9 mouse cellular contexts compared by ENCODE assay signal in the genomic region with DNA sequence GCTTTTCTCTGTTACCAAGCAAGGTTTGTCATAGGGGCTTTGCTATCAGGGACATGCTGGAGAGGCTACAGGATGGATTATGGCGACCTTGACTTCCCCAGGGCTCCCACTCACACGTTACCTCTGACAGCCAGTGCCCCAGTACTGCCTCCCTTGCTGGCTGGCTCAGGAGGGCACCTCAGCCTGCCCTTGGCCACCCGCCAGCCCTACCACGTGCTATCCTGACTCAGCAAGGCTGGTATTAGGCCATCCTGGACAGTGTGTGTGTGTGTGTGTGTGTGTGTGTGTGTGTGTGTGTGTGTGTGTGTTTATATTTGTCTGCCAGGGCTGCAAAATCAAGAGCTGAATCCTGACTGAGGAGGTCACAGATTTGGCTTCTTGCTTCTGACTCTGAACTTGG. TPM values are rescaled to one million over a fixed set of nuclear protein-coding genes. Genes with fewer than 3 reads are reported as not detected.
DNase-seq lines count a peak whose midpoint lies in the region; ATAC-seq and TF ChIP-seq lines count a peak whose summit lies in the region.
"Had no signal": no experiment of that assay in that cellular context is flagged by ENCODE, and none has a peak within 500 bp of the region (broad histone marks: within the 10 kb centered on the region; RNA-seq: fewer than 3 reads in every experiment).

No protein-coding gene starts in this region.

- peak; percentile 79 to 86 for DNase-seq in heart, adult 18-20 months
- DNase-seq in heart, postnatal 25 days (ENCODE audit: low spot score): no peak
- peak; percentile 31 for DNase-seq in brain, embryonic 14.5 days (ENCODE audit: low read depth)
- DNase-seq in kidney, adult 18-20 months: peak; percentile 94
- DNase-seq in lung, postnatal 4 days: peak; percentile 84 to 90
- no peak for DNase-seq in T-cell, adult 2 months (ENCODE audit: low spot score)

- no peak overlapping the region for H3K9ac ChIP-seq in midbrain, embryonic 13.5 days (replicated peaks)
- no peak overlapping the region for H3K9ac ChIP-seq in forebrain, embryonic 16.5 days (replicated peaks; ENCODE audit: low read depth, low read length)

- H3K9me3 ChIP-seq in midbrain, embryonic 13.5 days: no peaks in the 10 kb centered on the region
- no peaks in the 10 kb centered on the region for H3K9me3 ChIP-seq in forebrain, embryonic 16.5 days (ENCODE audit: control insufficient read depth, low read length)

- no peaks in the 10 kb centered on the region for H3K4me1 ChIP-seq in midbrain, embryonic 13.5 days (replicated peaks)
- H3K4me1 ChIP-seq in forebrain, embryonic 16.5 days (replicated peaks; ENCODE audit: control insufficient read depth, insufficient read depth, low read length): no peaks in the 10 kb centered on the region

- H3K27ac ChIP-seq in midbrain, embryonic 13.5 days: no peak overlapping the region
- no peak overlapping the region for H3K27ac ChIP-seq in forebrain, embryonic 16.5 days (ENCODE audit: low read length)

- no peak overlapping the region for H3K4me2 ChIP-seq in midbrain, embryonic 13.5 days (replicated peaks)
- H3K4me2 ChIP-seq in forebrain, embryonic 16.5 days (ENCODE audit: low read length): no peak overlapping the region

- WGBS in midbrain, embryonic 13.5 days: 52% methylated on average over 4 of the region's 4 CpGs
- 38% methylated on average over 4 of the region's 4 CpGs for WGBS in forebrain, embryonic 16.5 days

- TF ChIP-seq POLR2A in brain, embryonic 14.5 days (IDR thresholded peaks at IDR 0.05; ENCODE audit: borderline replicate concordance, extremely low read depth, insufficient read depth, insufficient read length, poor library complexity, severe bottlenecking): no peak

- no peaks in the 10 kb centered on the region for H3K27me3 ChIP-seq in midbrain, embryonic 13.5 days
- no peaks in the 10 kb centered on the region for H3K27me3 ChIP-seq in forebrain, embryonic 16.5 days (replicated peaks; ENCODE audit: control insufficient read depth, insufficient read depth, low read length)

- TF ChIP-seq CTCF in brain, embryonic 14.5 days (IDR thresholded peaks at IDR 0.05; ENCODE audit: borderline replicate concordance, extremely low read depth, insufficient read depth, insufficient read length): no peak

- H3K4me3 ChIP-seq in midbrain, embryonic 13.5 days (replicated peaks): no peak overlapping the region
- no peak overlapping the region for H3K4me3 ChIP-seq in forebrain, embryonic 16.5 days (replicated peaks; ENCODE audit: low read length)

- ATAC-seq in midbrain, embryonic 13.5 days: no peak
- ATAC-seq in forebrain, embryonic 16.5 days: no peak

- no peaks in the 10 kb centered on the region for H3K36me3 ChIP-seq in midbrain, embryonic 13.5 days
- no peaks in the 10 kb centered on the region for H3K36me3 ChIP-seq in forebrain, embryonic 16.5 days (ENCODE audit: control insufficient read depth, insufficient read depth)

- intact Hi-C loops in heart, postnatal 25 days (cut with DNase I): no loop called here

RNA-seq across cellular contexts. Expression of a gene that starts 12.6 kb away (rescaled TPM):
- 100 to 1,000 TPM; 115 to 123 TPM for total RNA-seq in heart, adult 18-20 months (2021)
- total RNA-seq in heart, postnatal 25 days (2021): 100 to 1,000 TPM; 123 to 126 TPM
- 25.8 and 36.6 TPM in 2 replicates for polyA plus RNA-seq in brain, embryonic 14.5 days (2012; rRNA removed)
- polyA plus RNA-seq in midbrain, embryonic 13.5 days (2015; fragmentation: Nextera tagmentation; extraction: Ambion mirVana): 13.8 and 15.9 TPM in 2 replicates
- polyA plus RNA-seq in forebrain, embryonic 16.5 days (2015; fragmentation: Nextera tagmentation; extraction: Ambion mirVana): 23.9 and 25.5 TPM in 2 replicates

RNA-seq across cellular contexts. Expression of a gene that starts 55.4 kb away (rescaled TPM):
- total RNA-seq in heart, adult 18-20 months (2021): not detected
- not detected for total RNA-seq in heart, postnatal 25 days (2021)
- not detected in 2 replicates for polyA plus RNA-seq in brain, embryonic 14.5 days (2012; rRNA removed)
- polyA plus RNA-seq in midbrain, embryonic 13.5 days (2015; fragmentation: Nextera tagmentation; extraction: Ambion mirVana): not detected in 2 replicates
- not detected in 2 replicates for polyA plus RNA-seq in forebrain, embryonic 16.5 days (2015; fragmentation: Nextera tagmentation; extraction: Ambion mirVana)
- polyA plus RNA-seq: limb, embryonic 14.5 days had no signal

Comparison
In these comparisons a context has a peak if more than half of its experiments do, and no peak if none do; other contexts are left out.
1. DNase-seq: peak in heart, adult 18-20 months (2 of 2), brain, embryonic 14.5 days (single experiment), kidney, adult 18-20 months (single experiment) and lung, postnatal 4 days (2 of 2); none in heart, postnatal 25 days (single experiment) and T-cell, adult 2 months (single experiment).